Mouse (Mus musculus): ENCODE measurements at regions not wholly inside any gene's neighbourhood (a gene's known extent, or its start where the extent isn't known, plus 50 kb on each side); places are given as distances from the start of the nearest gene placed in this dataset.

DNA sequence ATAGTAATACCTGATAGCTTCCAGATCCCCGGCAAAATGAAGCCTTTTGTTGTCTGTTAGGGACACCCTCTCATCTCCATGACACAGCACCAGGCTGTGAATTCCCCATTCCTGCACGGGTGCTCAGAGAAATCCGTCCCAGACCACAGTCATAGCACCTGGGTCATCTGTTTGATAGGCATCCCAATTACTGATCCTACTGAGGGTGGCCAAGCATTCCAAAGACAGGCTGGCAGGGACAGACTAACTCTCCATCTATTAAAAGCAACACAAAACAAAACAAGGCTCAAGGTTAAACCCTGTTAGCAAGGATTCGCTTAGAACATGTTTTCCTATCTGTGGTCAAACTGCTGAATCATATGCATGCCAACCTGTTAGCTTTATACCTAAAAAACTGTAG, 213.8 kb upstream of the Atp2b1 start:
- no peak for TF ChIP-seq CTCF (IDR thresholded peaks at IDR 0.05; ENCODE audit: control insufficient read depth, insufficient read depth, insufficient read length)
- TF ChIP-seq MYOG (IDR thresholded peaks at IDR 0.05; ENCODE audit: control insufficient read depth, extremely low read depth, insufficient read length): no peak
- no peak for TF ChIP-seq FOSL1 (IDR thresholded peaks at IDR 0.05; ENCODE audit: insufficient read depth, low read length, poor library complexity, severe bottlenecking)

All from C2C12 (cell line).